Mouse (Mus musculus): Measurements from ENCODE around the gene Fndc10. TPM values are rescaled to one million over a fixed set of nuclear protein-coding genes. Genes with fewer than 3 reads are reported as not detected.
"Not testable (repeated sequence)": the region's sequence is repeated elsewhere in the genome, so short reads cannot be mapped to it uniquely, and the experiment has no call there.

Gene Fndc10
- polyA plus RNA-seq, 1 experiment from 2014 or later, result 0.86 TPM

- Histone ChIP-seq H3K9ac (ENCODE audit: low read depth, low read length) (no peak overlapping the region), H3K9me3 (ENCODE audit: control insufficient read depth, low read length) (no peaks in the 10 kb centered on the region), H3K27ac (ENCODE audit: low read depth, low read length) (no peak overlapping the region), H3K4me1 (replicated peaks; ENCODE audit: control insufficient read depth, insufficient read depth, low read length) (peaks cover 16% of the 10 kb centered on the region), H3K4me3 (ENCODE audit: low read depth, low read length) (no peak overlapping the region), H3K27me3 (replicated peaks; ENCODE audit: control insufficient read depth, insufficient read depth, low read length) (no peaks in the 10 kb centered on the region), H3K36me3 (ENCODE audit: control insufficient read depth, insufficient read depth, low read length) (peaks cover 25% of the 10 kb centered on the region), H3K4me2 (no peak overlapping the region)
- WGBS, result 64% methylated on average over 8 of the region's 8 CpGs
- ATAC-seq (replicated peaks; ENCODE audit: low FRiP score) (no peak), DNase-seq (ENCODE audit: low spot score) (no peak)
These were observed 44.1 kb downstream of the Fndc10 start for GRCm38 (mm10) chr4:155738262-155738661.

DNA sequence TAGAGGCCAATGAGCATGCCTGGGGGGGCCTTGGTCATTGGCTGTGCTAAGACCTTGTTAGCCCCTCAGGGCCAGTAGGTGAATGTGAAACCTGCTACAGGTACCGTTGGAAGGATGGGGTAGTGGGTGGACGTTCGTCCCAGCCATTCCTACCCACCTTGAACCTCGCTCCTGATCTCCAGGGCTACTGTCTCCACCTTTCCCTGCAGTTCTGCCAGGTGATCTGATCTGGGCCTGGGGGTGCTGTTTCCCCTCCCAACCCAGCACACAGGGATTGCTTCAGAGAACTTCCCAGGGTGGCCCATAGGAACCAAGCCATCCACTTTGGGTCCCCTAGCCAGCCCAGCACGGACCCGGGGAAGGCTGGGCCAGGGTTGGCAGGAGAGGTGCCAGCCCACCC, 45.0 kb downstream of the Fndc10 start:
- 81% methylated on average over 6 of the region's 6 CpGs for WGBS
- Histone ChIP-seq H3K27me3 (replicated peaks; ENCODE audit: control insufficient read depth, insufficient read depth, low read length) (no peaks in the 10 kb centered on the region), H3K27ac (ENCODE audit: low read depth, low read length) (no peak overlapping the region), H3K36me3 (ENCODE audit: control insufficient read depth, insufficient read depth, low read length) (peaks cover 25% of the 10 kb centered on the region), H3K9ac (ENCODE audit: low read depth, low read length) (no peak overlapping the region), H3K4me2 (no peak overlapping the region), H3K4me3 (ENCODE audit: low read depth, low read length) (no peak overlapping the region), H3K4me1 (replicated peaks; ENCODE audit: control insufficient read depth, insufficient read depth, low read length) (peaks cover 9% of the 10 kb centered on the region), H3K9me3 (ENCODE audit: control insufficient read depth, low read length) (no peaks in the 10 kb centered on the region)
- DNase-seq (ENCODE audit: low spot score) (no peak), ATAC-seq (replicated peaks; ENCODE audit: low FRiP score) (no peak)

DNA sequence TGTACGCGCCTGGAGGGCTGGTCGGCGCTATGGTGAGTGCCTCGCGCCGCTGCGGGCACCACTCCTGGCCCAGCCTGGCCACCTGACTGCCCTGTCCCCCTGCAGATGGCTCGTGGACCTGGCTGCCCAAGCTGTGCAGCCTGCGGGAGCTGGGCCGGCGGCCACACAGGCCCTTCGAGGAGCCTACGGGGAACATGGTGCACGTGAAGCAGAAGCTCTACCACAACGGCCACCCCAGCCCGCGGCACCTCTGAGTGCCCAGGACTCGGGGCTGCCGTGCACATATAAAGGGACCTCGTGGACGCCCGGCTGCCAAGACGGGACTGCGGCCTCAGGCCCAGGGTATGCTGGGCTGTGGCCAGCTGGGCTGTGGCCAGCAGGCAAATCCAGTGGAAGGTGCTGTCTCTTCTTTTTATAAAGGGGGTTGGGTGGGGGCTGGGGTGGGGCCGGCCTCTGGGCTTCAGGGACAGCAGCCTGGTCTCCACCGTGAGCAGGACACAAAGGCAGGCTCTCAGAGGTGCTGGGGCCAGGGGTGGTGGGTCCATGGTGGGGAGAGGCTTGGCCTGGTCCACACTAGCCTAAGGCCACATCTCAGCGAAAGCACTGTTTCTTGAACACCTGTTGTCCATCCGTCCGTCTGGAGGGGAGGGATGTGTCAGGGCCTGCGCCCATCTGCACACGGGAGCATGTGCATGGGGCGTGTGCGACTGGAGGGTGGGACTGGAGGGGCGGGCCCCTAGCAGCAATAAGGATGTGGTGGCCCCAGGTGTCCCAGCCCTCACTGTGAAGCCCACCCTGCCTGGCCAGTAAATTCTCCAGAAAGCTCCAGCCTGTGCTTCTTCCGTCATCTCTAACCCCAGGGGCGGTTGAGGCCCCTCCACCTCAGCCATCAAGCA, 45.8 kb downstream of the Fndc10 start:
- Histone ChIP-seq H3K9ac (ENCODE audit: low read depth, low read length) (no peak overlapping the region), H3K27me3 (replicated peaks; ENCODE audit: control insufficient read depth, insufficient read depth, low read length) (no peaks in the 10 kb centered on the region), H3K9me3 (ENCODE audit: control insufficient read depth, low read length) (no peaks in the 10 kb centered on the region), H3K36me3 (ENCODE audit: control insufficient read depth, insufficient read depth, low read length) (peaks cover 28% of the 10 kb centered on the region), H3K4me2 (no peak overlapping the region), H3K4me3 (ENCODE audit: low read depth, low read length) (no peak overlapping the region), H3K4me1 (replicated peaks; ENCODE audit: control insufficient read depth, insufficient read depth, low read length) (peaks cover 9% of the 10 kb centered on the region), H3K27ac (ENCODE audit: low read depth, low read length) (no peak overlapping the region)
- 83% methylated on average over 37 of the region's 37 CpGs for WGBS
- no peak for DNase-seq (ENCODE audit: low spot score)
- ATAC-seq (replicated peaks; ENCODE audit: low FRiP score), result 0 out of 2 replicates have a peak, but pooled peaks have one; percentile 5

DNA sequence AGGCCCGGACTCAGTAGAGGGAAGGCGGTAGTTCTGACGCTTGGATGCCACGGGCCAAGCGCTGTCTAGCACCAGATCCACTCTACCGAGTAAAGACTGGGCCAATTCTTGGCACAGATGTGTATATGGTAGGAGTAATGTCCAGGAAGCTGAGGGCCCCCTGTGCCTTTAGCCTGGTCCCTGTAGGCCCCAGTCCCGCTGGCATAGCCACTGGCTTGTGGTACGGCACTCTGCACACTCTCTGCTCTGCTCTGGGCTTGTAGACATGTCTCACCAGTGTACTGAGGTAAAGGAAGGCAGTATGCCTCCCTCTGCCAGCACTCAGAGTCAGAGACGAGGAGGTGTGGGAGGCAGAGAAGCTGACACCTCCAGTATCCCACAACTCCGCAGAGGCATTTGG, 46.5 kb downstream of the Fndc10 start:
- not testable (repeated sequence) for H3K27ac ChIP-seq (ENCODE audit: low read depth, low read length); H3K27me3 ChIP-seq (replicated peaks; ENCODE audit: control insufficient read depth, insufficient read depth, low read length); DNase-seq (ENCODE audit: low spot score); H3K4me2 ChIP-seq; H3K9me3 ChIP-seq (ENCODE audit: control insufficient read depth, low read length); H3K9ac ChIP-seq (ENCODE audit: low read depth, low read length); ATAC-seq (replicated peaks; ENCODE audit: low FRiP score); H3K4me1 ChIP-seq (replicated peaks; ENCODE audit: control insufficient read depth, insufficient read depth, low read length); H3K4me3 ChIP-seq (ENCODE audit: low read depth, low read length)
- WGBS, result 90% methylated on average over 10 of the region's 10 CpGs
- H3K36me3 ChIP-seq (ENCODE audit: control insufficient read depth, insufficient read depth, low read length), result peaks cover 33% of the 10 kb centered on the region

DNA sequence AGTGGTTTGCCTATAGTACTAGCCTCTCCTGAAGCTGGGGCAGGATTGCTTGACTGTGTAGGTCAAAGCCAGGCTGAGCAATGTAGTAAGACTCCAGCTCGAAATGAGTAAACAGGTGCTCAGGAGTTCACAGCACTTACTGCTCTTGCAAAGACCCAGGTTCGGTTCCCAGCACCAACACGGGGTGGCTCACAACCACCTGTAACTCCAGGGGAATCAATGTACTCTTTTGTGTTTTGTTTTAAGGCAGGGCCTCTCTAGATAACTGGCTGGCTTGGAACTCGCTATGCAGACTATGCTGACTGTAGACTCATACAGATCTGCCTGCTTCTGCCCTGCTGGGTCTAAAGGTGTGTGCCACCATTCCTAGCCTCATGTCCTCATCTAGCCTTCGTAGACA, 48.5 kb downstream of the Fndc10 start:
- ATAC-seq (replicated peaks; ENCODE audit: low FRiP score), result no peak
- H3K9ac ChIP-seq (ENCODE audit: low read depth, low read length), result no peak overlapping the region
- peaks cover 50% of the 10 kb centered on the region for H3K36me3 ChIP-seq (ENCODE audit: control insufficient read depth, insufficient read depth, low read length)
- DNase-seq (ENCODE audit: low spot score), result no peak
- H3K27me3 ChIP-seq (replicated peaks; ENCODE audit: control insufficient read depth, insufficient read depth, low read length), result no peaks in the 10 kb centered on the region
- no peak overlapping the region for H3K27ac ChIP-seq (ENCODE audit: low read depth, low read length)
- H3K4me3 ChIP-seq (ENCODE audit: low read depth, low read length), result no peak overlapping the region
- no peaks in the 10 kb centered on the region for H3K4me1 ChIP-seq (replicated peaks; ENCODE audit: control insufficient read depth, insufficient read depth, low read length)
- 93% methylated on average over 5 of the region's 5 CpGs for WGBS
- no peak overlapping the region for H3K4me2 ChIP-seq
- H3K9me3 ChIP-seq (ENCODE audit: control insufficient read depth, low read length), result no peaks in the 10 kb centered on the region

DNA sequence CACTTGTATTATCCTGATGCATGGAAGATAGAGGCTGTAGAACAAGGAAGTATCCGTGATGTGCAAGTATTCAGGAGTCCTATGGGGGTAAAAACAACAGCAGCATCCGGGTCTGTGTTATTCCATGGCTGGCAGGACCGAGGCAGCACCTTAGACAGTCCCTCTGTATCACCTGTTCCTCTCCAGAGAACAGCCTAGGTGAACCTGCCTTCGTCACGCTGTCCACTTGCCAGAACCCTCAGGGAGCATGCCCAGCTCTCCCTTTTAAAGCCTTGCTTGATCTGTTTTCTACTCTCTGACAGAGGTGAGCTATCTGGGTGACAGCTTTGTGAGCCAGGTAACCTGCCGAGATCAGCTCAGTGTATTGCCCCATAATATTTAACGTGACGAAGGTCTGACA, 50.3 kb downstream of the Fndc10 start:
- WGBS, result 91% methylated on average over 8 of the region's 8 CpGs
- Histone ChIP-seq H3K4me1 (replicated peaks; ENCODE audit: control insufficient read depth, insufficient read depth, low read length) (no peaks in the 10 kb centered on the region), H3K36me3 (ENCODE audit: control insufficient read depth, insufficient read depth, low read length) (peaks cover 66% of the 10 kb centered on the region), H3K27ac (ENCODE audit: low read depth, low read length) (no peak overlapping the region), H3K4me2 (no peak overlapping the region), H3K27me3 (replicated peaks; ENCODE audit: control insufficient read depth, insufficient read depth, low read length) (no peaks in the 10 kb centered on the region), H3K9ac (ENCODE audit: low read depth, low read length) (no peak overlapping the region), H3K9me3 (ENCODE audit: control insufficient read depth, low read length) (no peaks in the 10 kb centered on the region), H3K4me3 (ENCODE audit: low read depth, low read length) (no peak overlapping the region)
- DNase-seq (ENCODE audit: low spot score) (no peak), ATAC-seq (replicated peaks; ENCODE audit: low FRiP score) (no peak)

DNA sequence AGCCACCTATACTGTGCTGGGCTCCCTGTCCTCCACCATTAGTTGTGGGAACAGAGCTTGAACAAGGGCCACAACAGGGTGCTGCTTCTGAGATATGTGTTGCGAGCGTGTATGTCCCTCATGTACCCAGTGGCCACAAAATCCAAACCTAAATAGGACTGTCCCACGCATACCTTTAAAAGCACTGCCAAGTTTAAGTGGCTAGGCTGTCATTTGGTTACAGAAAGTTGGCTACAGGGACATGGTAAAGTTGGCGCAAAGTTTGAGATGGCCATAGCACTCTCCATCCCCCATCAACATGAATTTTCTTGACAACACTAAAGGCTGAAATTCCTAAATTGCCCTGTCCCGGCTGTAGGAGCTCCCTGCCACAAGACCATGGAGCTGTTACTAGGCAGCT, 51.0 kb downstream of the Fndc10 start:
- Histone ChIP-seq H3K27ac (ENCODE audit: low read depth, low read length) (no peak overlapping the region), H3K4me2 (no peak overlapping the region), H3K4me3 (ENCODE audit: low read depth, low read length) (no peak overlapping the region), H3K36me3 (ENCODE audit: control insufficient read depth, insufficient read depth, low read length) (peaks cover 67% of the 10 kb centered on the region), H3K9ac (ENCODE audit: low read depth, low read length) (no peak overlapping the region), H3K27me3 (replicated peaks; ENCODE audit: control insufficient read depth, insufficient read depth, low read length) (no peaks in the 10 kb centered on the region), H3K4me1 (replicated peaks; ENCODE audit: control insufficient read depth, insufficient read depth, low read length) (no peaks in the 10 kb centered on the region), H3K9me3 (ENCODE audit: control insufficient read depth, low read length) (no peaks in the 10 kb centered on the region)
- no peak for DNase-seq (ENCODE audit: low spot score)
- no peak for ATAC-seq (replicated peaks; ENCODE audit: low FRiP score)
- WGBS, result 92% methylated on average over 5 of the region's 5 CpGs
